Mouse (Mus musculus) thymus, adult 2 months (tissue): Measurements from ENCODE around the gene Taok1. TPM values are rescaled to one million over a fixed set of nuclear protein-coding genes. Genes with fewer than 3 reads are reported as not detected.

Source experiments
- DNase-seq: peaks from one replicate; pipeline ENCODE4 v3.0.0; 2021
- H3K27ac ChIP-seq: fragments of 200-500 bp; 2 replicates; pipeline ENCODE4 v1.5.1; 2012; ENCODE audit warnings: low read length, control low read depth; ENCODE audit not compliant: control insufficient read depth, insufficient read depth
- H3K27me3 ChIP-seq: fragments of 200-500 bp; 2 replicates; pipeline ENCODE4 v1.6.1; 2012; ENCODE audit warnings: mild to moderate bottlenecking, low read length, moderate library complexity, mixed read lengths; ENCODE audit not compliant: control insufficient read depth, insufficient read depth
- H3K36me3 ChIP-seq: fragments of 200-500 bp; 2 replicates; pipeline ENCODE4 v1.6.1; 2012; ENCODE audit warnings: mild to moderate bottlenecking, low read length, moderate library complexity; ENCODE audit not compliant: control insufficient read depth, insufficient read depth
- H3K4me1 ChIP-seq: fragments of 200-500 bp; replicated peaks from 2 replicates; pipeline ENCODE4 v1.6.1; 2012; ENCODE audit warnings: low read length; ENCODE audit not compliant: control insufficient read depth, insufficient read depth
- H3K4me3 ChIP-seq: fragments of 200-500 bp; 2 replicates; pipeline ENCODE4 v1.5.1; 2012; ENCODE audit warnings: mild to moderate bottlenecking, low read length, control low read depth, moderate library complexity; ENCODE audit not compliant: control insufficient read depth, insufficient read depth
- CTCF ChIP-seq: fragments of 200-500 bp; IDR thresholded peaks from 2 replicates; pipeline ENCODE4 v1.5.1; 2012; ENCODE audit warnings: mild to moderate bottlenecking, control low read depth, low read length, moderate library complexity, borderline replicate concordance; ENCODE audit not compliant: control insufficient read depth, poor library complexity, insufficient read depth; ENCODE audit errors: extremely low read depth
- POLR2A ChIP-seq: fragments of 200-500 bp; IDR thresholded peaks from 2 replicates; pipeline ENCODE4 v1.6.1; 2012; ENCODE audit warnings: mild to moderate bottlenecking, low read length, control low read depth, moderate library complexity; ENCODE audit not compliant: control insufficient read depth, poor library complexity, insufficient read depth; ENCODE audit errors: extremely low read depth
- WGBS: fragments of 180-500 bp; shearing (Covaris S2); methylation state at CpG from one replicate; pipeline ENCODE4 v1.1.7; 2018; 5-methylcytosine and 5-hydroxymethylcytosine counted together
- polyA plus RNA-seq: library from polyadenylated mRNA; depleted of rRNA; stranded (reverse); fragments of >200 nt; gene quantifications from 2 replicates; pipeline ENCODE4 v1.2.3, GENCODE M21; 2012

Gene Taok1
- polyA plus RNA-seq, 1 experiment = 7.5 TPM

GRCm38 (mm10) chr11:77621902-77622535, 14.4 kb upstream of the Taok1 start:
- Histone ChIP-seq H3K4me3 (no peak overlapping the region), H3K27ac (no peak overlapping the region), H3K4me1 (peaks cover 10% of the 10 kb centered on the region), H3K36me3 (no peaks in the 10 kb centered on the region), H3K27me3 (no peaks in the 10 kb centered on the region)
- 35% methylated on average over 5 of the region's 5 CpGs for WGBS
- DNase-seq = no peak
- TF ChIP-seq CTCF (no peak), POLR2A (no peak)

- H3K27ac ChIP-seq = no peak overlapping the region
- no peak for DNase-seq
- no peak for TF ChIP-seq POLR2A
- TF ChIP-seq CTCF = no peak
- H3K4me1 ChIP-seq = no peaks in the 10 kb centered on the region
- no peak overlapping the region for H3K4me3 ChIP-seq
- H3K27me3 ChIP-seq = no peaks in the 10 kb centered on the region
- no peaks in the 10 kb centered on the region for H3K36me3 ChIP-seq
- WGBS = 52% methylated on average over 5 of the region's 5 CpGs
These were observed 7.5 kb upstream of the Taok1 start for GRCm38 (mm10) chr11:77615084-77615624.

GRCm38 (mm10) chr11:77606835-77607537, 629 bp downstream of the Taok1 start:
- peak; percentile 65 for DNase-seq
- under 1% methylated on average over 40 of the region's 48 CpGs for WGBS
- Histone ChIP-seq H3K36me3 (no peaks in the 10 kb centered on the region), H3K4me3 (peak overlapping the region; percentile 66), H3K4me1 (peaks cover 5% of the 10 kb centered on the region; the same call in 1 of the 2 replicates), H3K27ac (peak overlapping the region; percentile 88), H3K27me3 (no peaks in the 10 kb centered on the region)
- TF ChIP-seq POLR2A = peak; percentile 37; the same call in 1 of the 2 replicates
- no peak for TF ChIP-seq CTCF

- Histone ChIP-seq H3K36me3 (no peaks in the 10 kb centered on the region), H3K27me3 (no peaks in the 10 kb centered on the region), H3K4me3 (peak overlapping the region; percentile 66), H3K27ac (no peak overlapping the region; the same call in 1 of the 2 replicates), H3K4me1 (peaks cover 5% of the 10 kb centered on the region; the same call in 1 of the 2 replicates)
- peak; percentile 15 for DNase-seq
- TF ChIP-seq POLR2A (no peak), CTCF (no peak)
- 10% methylated on average over 6 of the region's 6 CpGs for WGBS
These were observed 1.2 kb downstream of the Taok1 start for GRCm38 (mm10) chr11:77606469-77606834.

GRCm38 (mm10) chr11:77597266-77597665, 10.3 kb downstream of the Taok1 start:
- Histone ChIP-seq H3K4me3 (no peak overlapping the region), H3K36me3 (peaks cover 4% of the 10 kb centered on the region; the same call in 1 of the 2 replicates)
- TF ChIP-seq CTCF (no peak), POLR2A (no peak)

GRCm38 (mm10) chr11:77591388-77591787, 16.2 kb downstream of the Taok1 start:
- Histone ChIP-seq H3K27me3 (no peaks in the 10 kb centered on the region), H3K4me1 (no peaks in the 10 kb centered on the region), H3K36me3 (peaks cover 4% of the 10 kb centered on the region; the same call in 1 of the 2 replicates), H3K4me3 (no peak overlapping the region), H3K27ac (no peak overlapping the region)
- 62% methylated on average over 2 of the region's 2 CpGs for WGBS
- TF ChIP-seq POLR2A = no peak
- TF ChIP-seq CTCF = no peak
- no peak for DNase-seq

More at GRCm38 (mm10) chr11:77597266-77597665, 10.3 kb downstream of the Taok1 start:
- DNase-seq = no peak
- H3K4me1 ChIP-seq = no peaks in the 10 kb centered on the region; the same call in 1 of the 2 replicates
- H3K27me3 ChIP-seq = no peaks in the 10 kb centered on the region
- H3K27ac ChIP-seq = no peak overlapping the region
